Mouse (Mus musculus): ENCODE measurements at regions not wholly inside any gene's neighbourhood (a gene's known extent, or its start where the extent isn't known, plus 50 kb on each side); places are given as distances from the start of the nearest gene placed in this dataset.
"Not testable (repeated sequence)": the region's sequence is repeated elsewhere in the genome, so short reads cannot be mapped to it uniquely, and the experiment has no call there.

- no peaks in the 10 kb centered on the region for H3K27me3 ChIP-seq (ENCODE audit: control insufficient read depth, insufficient read depth, low read length, poor library complexity, severe bottlenecking)
- TF ChIP-seq POLR2A (IDR thresholded peaks at IDR 0.05; ENCODE audit: insufficient read depth, low read length) (no peak), EP300 (IDR thresholded peaks at IDR 0.05; ENCODE audit: insufficient read depth, low read depth, low read length) (no peak), CTCF (IDR thresholded peaks at IDR 0.05; ENCODE audit: low read depth, low read length) (no peak)
- H3K27ac ChIP-seq (ENCODE audit: insufficient read depth, low read length), result no peak overlapping the region
- no peaks in the 10 kb centered on the region for H3K36me3 ChIP-seq (ENCODE audit: control insufficient read depth, insufficient read depth, low read length, poor library complexity, severe bottlenecking)
- H3K9me3 ChIP-seq (replicated peaks; ENCODE audit: control insufficient read depth, insufficient read depth, low read length, poor library complexity, severe bottlenecking), result no peaks in the 10 kb centered on the region
- H3K9ac ChIP-seq (ENCODE audit: low read depth, poor library complexity, severe bottlenecking), result no peak overlapping the region
- no peaks in the 10 kb centered on the region for H3K4me1 ChIP-seq (ENCODE audit: control insufficient read depth, insufficient read depth, low read length)
- no peak overlapping the region for H3K4me3 ChIP-seq (ENCODE audit: low read depth, low read length)
Measured at GRCm38 (mm10) chr12:29028171-29028570, 276.6 kb downstream of the Eipr1 start.

DNA sequence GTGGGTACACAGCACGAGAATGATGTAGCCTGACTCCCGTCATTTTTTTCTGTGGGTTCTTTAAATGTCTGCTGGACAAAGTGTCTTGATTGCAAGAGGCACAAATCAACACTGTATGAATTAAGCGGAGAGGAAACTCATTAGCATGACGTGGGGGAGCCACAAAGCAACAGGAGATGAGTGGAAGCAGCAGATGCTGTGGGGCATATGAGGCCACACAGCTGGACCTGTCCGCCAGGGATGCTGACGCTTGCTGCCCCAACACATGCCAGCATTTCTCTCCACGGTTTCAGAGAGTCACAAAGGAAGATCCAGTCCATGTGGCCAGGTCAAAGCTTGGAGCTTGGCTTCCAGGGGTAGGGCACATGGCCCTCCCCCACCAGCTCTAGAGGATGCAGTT is 277.9 kb downstream of the Eipr1 start:
- Histone ChIP-seq H3K9ac (ENCODE audit: low read depth, poor library complexity, severe bottlenecking) (no peak overlapping the region), H3K27ac (ENCODE audit: insufficient read depth, low read length) (no peak overlapping the region), H3K4me1 (ENCODE audit: control insufficient read depth, insufficient read depth, low read length) (no peaks in the 10 kb centered on the region), H3K27me3 (ENCODE audit: control insufficient read depth, insufficient read depth, low read length, poor library complexity, severe bottlenecking) (no peaks in the 10 kb centered on the region), H3K9me3 (replicated peaks; ENCODE audit: control insufficient read depth, insufficient read depth, low read length, poor library complexity, severe bottlenecking) (no peaks in the 10 kb centered on the region), H3K36me3 (ENCODE audit: control insufficient read depth, insufficient read depth, low read length, poor library complexity, severe bottlenecking) (no peaks in the 10 kb centered on the region), H3K4me3 (ENCODE audit: low read depth, low read length) (no peak overlapping the region)
- TF ChIP-seq CTCF (IDR thresholded peaks at IDR 0.05; ENCODE audit: low read depth, low read length), result no peak
- TF ChIP-seq POLR2A (IDR thresholded peaks at IDR 0.05; ENCODE audit: insufficient read depth, low read length), result no peak
- TF ChIP-seq EP300 (IDR thresholded peaks at IDR 0.05; ENCODE audit: insufficient read depth, low read depth, low read length), result no peak

- no peak overlapping the region for H3K9ac ChIP-seq (ENCODE audit: low read depth, poor library complexity, severe bottlenecking)
- no peaks in the 10 kb centered on the region for H3K36me3 ChIP-seq (ENCODE audit: control insufficient read depth, insufficient read depth, low read length, poor library complexity, severe bottlenecking)
- no peaks in the 10 kb centered on the region for H3K4me1 ChIP-seq (ENCODE audit: control insufficient read depth, insufficient read depth, low read length)
- TF ChIP-seq CTCF (IDR thresholded peaks at IDR 0.05; ENCODE audit: low read depth, low read length) (no peak), EP300 (IDR thresholded peaks at IDR 0.05; ENCODE audit: insufficient read depth, low read depth, low read length) (no peak), POLR2A (IDR thresholded peaks at IDR 0.05; ENCODE audit: insufficient read depth, low read length) (no peak)
- no peak overlapping the region for H3K27ac ChIP-seq (ENCODE audit: insufficient read depth, low read length)
- no peaks in the 10 kb centered on the region for H3K27me3 ChIP-seq (ENCODE audit: control insufficient read depth, insufficient read depth, low read length, poor library complexity, severe bottlenecking)
- H3K9me3 ChIP-seq (replicated peaks; ENCODE audit: control insufficient read depth, insufficient read depth, low read length, poor library complexity, severe bottlenecking), result no peaks in the 10 kb centered on the region
- no peak overlapping the region for H3K4me3 ChIP-seq (ENCODE audit: low read depth, low read length)
Measured at GRCm38 (mm10) chr12:29046009-29046408, 294.4 kb downstream of the Eipr1 start.

GRCm38 (mm10) chr12:29048596-29048995 is 297.0 kb downstream of the Eipr1 start:
- not testable (repeated sequence) for H3K4me1 ChIP-seq (ENCODE audit: control insufficient read depth, insufficient read depth, low read length); H3K27ac ChIP-seq (ENCODE audit: insufficient read depth, low read length); H3K9ac ChIP-seq (ENCODE audit: low read depth, poor library complexity, severe bottlenecking)

DNA sequence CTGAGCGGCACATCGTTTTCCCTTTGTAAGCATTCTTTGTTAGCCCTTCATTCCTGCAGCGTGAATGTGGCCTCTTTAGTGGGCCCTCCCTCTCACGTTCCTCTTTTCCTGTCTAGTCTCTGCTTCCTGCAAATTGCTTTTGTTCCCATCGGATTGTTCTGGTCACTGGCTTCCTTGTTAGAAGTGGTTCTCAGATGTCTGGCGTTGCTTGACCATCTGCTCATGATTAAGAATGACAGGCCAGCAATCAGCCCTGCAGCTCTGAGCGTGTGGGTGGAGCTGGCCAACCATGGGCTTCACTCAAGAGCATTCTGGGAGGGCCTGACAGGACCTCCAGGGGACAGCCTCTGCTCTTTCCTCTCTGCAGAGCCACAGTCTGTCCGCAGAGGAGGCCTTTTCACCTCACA is 297.5 kb downstream of the Eipr1 start:
- Histone ChIP-seq H3K27ac (ENCODE audit: insufficient read depth, low read length) (no peak overlapping the region), H3K4me3 (ENCODE audit: low read depth, low read length) (no peak overlapping the region), H3K27me3 (ENCODE audit: control insufficient read depth, insufficient read depth, low read length, poor library complexity, severe bottlenecking) (no peaks in the 10 kb centered on the region), H3K36me3 (ENCODE audit: control insufficient read depth, insufficient read depth, low read length, poor library complexity, severe bottlenecking) (no peaks in the 10 kb centered on the region), H3K9ac (ENCODE audit: low read depth, poor library complexity, severe bottlenecking) (no peak overlapping the region), H3K4me1 (ENCODE audit: control insufficient read depth, insufficient read depth, low read length) (no peaks in the 10 kb centered on the region), H3K9me3 (replicated peaks; ENCODE audit: control insufficient read depth, insufficient read depth, low read length, poor library complexity, severe bottlenecking) (no peaks in the 10 kb centered on the region)
- TF ChIP-seq POLR2A (IDR thresholded peaks at IDR 0.05; ENCODE audit: insufficient read depth, low read length), result no peak
- no peak for TF ChIP-seq EP300 (IDR thresholded peaks at IDR 0.05; ENCODE audit: insufficient read depth, low read depth, low read length)
- TF ChIP-seq CTCF (IDR thresholded peaks at IDR 0.05; ENCODE audit: low read depth, low read length), result no peak

More at GRCm38 (mm10) chr12:29048596-29048995, 297.0 kb downstream of the Eipr1 start:
- not testable (repeated sequence) for H3K4me3 ChIP-seq (ENCODE audit: low read depth, low read length); H3K36me3 ChIP-seq (ENCODE audit: control insufficient read depth, insufficient read depth, low read length, poor library complexity, severe bottlenecking); H3K9me3 ChIP-seq (replicated peaks; ENCODE audit: control insufficient read depth, insufficient read depth, low read length, poor library complexity, severe bottlenecking); H3K27me3 ChIP-seq (ENCODE audit: control insufficient read depth, insufficient read depth, low read length, poor library complexity, severe bottlenecking)

DNA sequence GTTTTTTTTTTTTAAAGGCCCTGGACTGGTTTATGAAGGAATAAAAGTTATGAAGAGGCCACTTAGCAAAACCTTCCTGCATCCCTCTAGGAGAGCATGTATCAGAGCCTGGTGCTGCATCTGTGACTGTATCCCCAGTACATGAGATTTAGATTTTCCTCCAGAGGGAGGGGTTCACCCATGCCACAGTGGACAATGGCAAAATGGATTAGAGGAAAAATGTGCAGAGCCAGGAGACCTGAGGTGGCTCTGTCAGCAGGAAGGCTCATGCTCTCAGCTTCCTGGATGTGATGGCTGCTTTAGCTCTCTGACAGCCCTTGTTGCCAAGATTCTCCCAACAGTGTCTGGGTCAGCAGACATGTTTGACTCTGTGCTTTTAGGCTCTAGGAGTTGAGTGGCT is 298.2 kb downstream of the Eipr1 start:
- Histone ChIP-seq H3K9ac (ENCODE audit: low read depth, poor library complexity, severe bottlenecking) (no peak overlapping the region), H3K27me3 (ENCODE audit: control insufficient read depth, insufficient read depth, low read length, poor library complexity, severe bottlenecking) (no peaks in the 10 kb centered on the region), H3K4me3 (ENCODE audit: low read depth, low read length) (no peak overlapping the region), H3K9me3 (replicated peaks; ENCODE audit: control insufficient read depth, insufficient read depth, low read length, poor library complexity, severe bottlenecking) (no peaks in the 10 kb centered on the region), H3K27ac (ENCODE audit: insufficient read depth, low read length) (no peak overlapping the region), H3K36me3 (ENCODE audit: control insufficient read depth, insufficient read depth, low read length, poor library complexity, severe bottlenecking) (no peaks in the 10 kb centered on the region), H3K4me1 (ENCODE audit: control insufficient read depth, insufficient read depth, low read length) (no peaks in the 10 kb centered on the region)
- TF ChIP-seq CTCF (IDR thresholded peaks at IDR 0.05; ENCODE audit: low read depth, low read length) (no peak), POLR2A (IDR thresholded peaks at IDR 0.05; ENCODE audit: insufficient read depth, low read length) (no peak)

Measured in ES-Bruce4 (cell line).